Mouse (Mus musculus) erythroblast, adult 5-6 weeks (primary cell): ENCODE data around the gene 4930486L24Rik. TPM values are rescaled to one million over a fixed set of nuclear protein-coding genes. Genes with fewer than 3 reads are reported as not detected.

Experiments
- total RNA-seq, 2 experiments: library from RNA; stranded (forward) in 1 of 2; stranded (reverse) in 1 of 2; fragments of 150-400 nt in 1 of 2; fragments of 200-764, 138-1000 nt in 1 of 2; gene quantifications; 2 replicates each; pipeline versions ENCODE4 v1.2.3 to v1.2.4; 2015 to 2017; ENCODE audit warnings: low replicate concordance in 2 of 2

4930486L24Rik gene
- total RNA-seq, 2 experiments from 2014 or later, result not detected

Other genes with a start within 250 kb of the 4930486L24Rik start
- not detected in 2 replicates for gene BC051665, start 78.1 kb downstream of the 4930486L24Rik start, total RNA-seq (2015; ENCODE audit: low replicate concordance)
- gene BC051665, start 78.1 kb downstream of the 4930486L24Rik start, total RNA-seq (2017; ENCODE audit: low replicate concordance), result not detected in 2 replicates
- not detected in 2 replicates for gene Ctsll3, start 61.6 kb downstream of the 4930486L24Rik start, total RNA-seq (2015; ENCODE audit: low replicate concordance)
- not detected in 2 replicates for gene Ctsll3, start 61.6 kb downstream of the 4930486L24Rik start, total RNA-seq (2017; ENCODE audit: low replicate concordance)
- gene Gm49392, start 32.4 kb upstream of the 4930486L24Rik start, total RNA-seq (2015; ENCODE audit: low replicate concordance), result not detected in 2 replicates
- not detected in 2 replicates for gene Gm49392, start 32.4 kb upstream of the 4930486L24Rik start, total RNA-seq (2017; ENCODE audit: low replicate concordance)
- 5.4 TPM in 1 of 2 replicates, not detected in the other for gene Ctla2b, start 33.0 kb upstream of the 4930486L24Rik start, total RNA-seq (2015; ENCODE audit: low replicate concordance)
- 0.43 TPM in 1 of 2 replicates, not detected in the other for gene Ctla2b, start 33.0 kb upstream of the 4930486L24Rik start, total RNA-seq (2017; ENCODE audit: low replicate concordance)
- not detected in 2 replicates for gene Tpbpb, start 40.4 kb upstream of the 4930486L24Rik start, total RNA-seq (2015; ENCODE audit: low replicate concordance)
- gene Tpbpb, start 40.4 kb upstream of the 4930486L24Rik start, total RNA-seq (2017; ENCODE audit: low replicate concordance), result not detected in 2 replicates
- not detected in 2 replicates for gene Gm49393, start 71.1 kb upstream of the 4930486L24Rik start, total RNA-seq (2015; ENCODE audit: low replicate concordance)
- gene Gm49393, start 71.1 kb upstream of the 4930486L24Rik start, total RNA-seq (2017; ENCODE audit: low replicate concordance), result not detected in 2 replicates
- gene Gm49391, start 72.1 kb upstream of the 4930486L24Rik start, total RNA-seq (2015; ENCODE audit: low replicate concordance), result not detected in 2 replicates
- gene Gm49391, start 72.1 kb upstream of the 4930486L24Rik start, total RNA-seq (2017; ENCODE audit: low replicate concordance), result 2.5 TPM in 1 of 2 replicates, not detected in the other
- 2.5 and 13.6 TPM in 2 replicates for gene Ctla2a, start 72.2 kb upstream of the 4930486L24Rik start, total RNA-seq (2015; ENCODE audit: low replicate concordance)
- 8.2 TPM in 1 of 2 replicates, not detected in the other for gene Ctla2a, start 72.2 kb upstream of the 4930486L24Rik start, total RNA-seq (2017; ENCODE audit: low replicate concordance)
- not detected in 2 replicates for gene Tpbpa, start 77.5 kb upstream of the 4930486L24Rik start, total RNA-seq (2015; ENCODE audit: low replicate concordance)
- gene Tpbpa, start 77.5 kb upstream of the 4930486L24Rik start, total RNA-seq (2017; ENCODE audit: low replicate concordance), result not detected in 2 replicates
- not detected in 2 replicates for gene Ctsj, start 141.5 kb upstream of the 4930486L24Rik start, total RNA-seq (2015; ENCODE audit: low replicate concordance)
- gene Ctsj, start 141.5 kb upstream of the 4930486L24Rik start, total RNA-seq (2017; ENCODE audit: low replicate concordance), result not detected in 2 replicates
- gene Ctsq, start 176.2 kb upstream of the 4930486L24Rik start, total RNA-seq (2015; ENCODE audit: low replicate concordance), result not detected in 2 replicates
- gene Ctsq, start 176.2 kb upstream of the 4930486L24Rik start, total RNA-seq (2017; ENCODE audit: low replicate concordance), result not detected in 2 replicates